Mouse (Mus musculus): ENCODE data around the gene Rpl32.

Gene Rpl32

GRCm38 (mm10) chr6:115815041-115815440, 6.5 kb upstream of the Rpl32 start:
- no peak for DNase-seq

- peak in 1 of 2 experiments; percentile 34 for DNase-seq
Observed at GRCm38 (mm10) chr6:115814104-115814503, 5.6 kb upstream of the Rpl32 start.

- DNase-seq, result no peak
Observed at GRCm38 (mm10) chr6:115811606-115812005, 3.1 kb upstream of the Rpl32 start.

- no peak for DNase-seq
Observed at GRCm38 (mm10) chr6:115808196-115808487, 405 bp downstream of the Rpl32 start.

GRCm38 (mm10) chr6:115807464-115808195, 917 bp downstream of the Rpl32 start:
- DNase-seq, result no peak

- DNase-seq, result no peak
Observed at GRCm38 (mm10) chr6:115804432-115805192, 3.9 kb downstream of the Rpl32 start.

GRCm38 (mm10) chr6:115803541-115804382, 4.8 kb downstream of the Rpl32 start:
- peak; percentile 20 to 32 for DNase-seq

- no peak for DNase-seq
Observed at GRCm38 (mm10) chr6:115801811-115802210, 6.7 kb downstream of the Rpl32 start.

GRCm38 (mm10) chr6:115792691-115793215, 15.8 kb downstream of the Rpl32 start:
- DNase-seq, result peak; percentile 21 to 41

GRCm38 (mm10) chr6:115791842-115792686, 16.5 kb downstream of the Rpl32 start:
- DNase-seq, result peak; percentile 29 to 36

GRCm38 (mm10) chr6:115791016-115791415, 17.5 kb downstream of the Rpl32 start:
- no peak for DNase-seq

GRCm38 (mm10) chr6:115782781-115783180, 25.8 kb downstream of the Rpl32 start:
- DNase-seq, result no peak

GRCm38 (mm10) chr6:115776363-115776762, 32.2 kb downstream of the Rpl32 start:
- no peak for DNase-seq

- no peak for DNase-seq
Observed at GRCm38 (mm10) chr6:115775838-115776237, 32.7 kb downstream of the Rpl32 start.

- peak; percentile 28 to 39 for DNase-seq
Observed at GRCm38 (mm10) chr6:115774501-115774921, 34.0 kb downstream of the Rpl32 start, which contains the start of gene Cand2. Gene Cand2, plus strand, starts transcription at chr6:115774538.

GRCm38 (mm10) chr6:115773966-115774413, 34.6 kb downstream of the Rpl32 start:
- DNase-seq, result peak; percentile 16 to 29

- DNase-seq, result no peak
Observed at GRCm38 (mm10) chr6:115772604-115773003, 35.9 kb downstream of the Rpl32 start.

GRCm38 (mm10) chr6:115772201-115772600, 36.3 kb downstream of the Rpl32 start:
- DNase-seq, result no peak

- no peak for DNase-seq
Observed at GRCm38 (mm10) chr6:115770852-115771251, 37.7 kb downstream of the Rpl32 start.

- DNase-seq, result no peak
Observed at GRCm38 (mm10) chr6:115770059-115770670, 38.4 kb downstream of the Rpl32 start.

GRCm38 (mm10) chr6:115768207-115768606, 40.3 kb downstream of the Rpl32 start:
- no peak for DNase-seq

Measured in thymus, adult 18-20 months (tissue).